Mouse (Mus musculus): ENCODE data around the gene Dgkq. TPM values are rescaled to one million over a fixed set of nuclear protein-coding genes. Genes with fewer than 3 reads are reported as not detected.

The Dgkq gene
- polyA plus RNA-seq, 1 experiment: 54.6 TPM

- no peak overlapping the region for H3K4me3 ChIP-seq (ENCODE audit: insufficient read depth, low read length)
- H3K27ac ChIP-seq (ENCODE audit: insufficient read depth, low read length): no peak overlapping the region
- H3K4me1 ChIP-seq (ENCODE audit: control insufficient read depth, insufficient read depth, low read length): peaks cover 2% of the 10 kb centered on the region; the same call in 1 of the 2 replicates
- TF ChIP-seq POLR2A (IDR thresholded peaks at IDR 0.05; ENCODE audit: extremely low read depth, insufficient read depth, low read length): no peak
- TF ChIP-seq CTCF (IDR thresholded peaks at IDR 0.05; ENCODE audit: extremely low read depth, insufficient read depth, low read length): no peak
These were observed 35.8 kb downstream of the Dgkq start for GRCm38 (mm10) chr5:108633676-108634075.

GRCm38 (mm10) chr5:108629634-108630483, 39.6 kb downstream of the Dgkq start, which contains the start of the genes Gak and Tmem175:
Gene Gak, minus strand, starts transcription at chr5:108629755.
Gene Tmem175, plus strand, starts transcription at chr5:108629770.
- TF ChIP-seq CTCF (IDR thresholded peaks at IDR 0.05; ENCODE audit: extremely low read depth, insufficient read depth, low read length) (no peak), POLR2A (IDR thresholded peaks at IDR 0.05; ENCODE audit: extremely low read depth, insufficient read depth, low read length) (peak; percentile 96)
- H3K27ac ChIP-seq (ENCODE audit: insufficient read depth, low read length): peak within 1 kb of the TSS; percentile 81
- peak within 1 kb of the TSS; percentile 82 for H3K4me3 ChIP-seq (ENCODE audit: insufficient read depth, low read length)
- peaks cover 7% of the 10 kb centered on the region; the same call in 1 of the 2 replicates for H3K4me1 ChIP-seq (ENCODE audit: control insufficient read depth, insufficient read depth, low read length)

GRCm38 (mm10) chr5:108628891-108629633, 40.4 kb downstream of the Dgkq start:
- Histone ChIP-seq H3K4me1 (ENCODE audit: control insufficient read depth, insufficient read depth, low read length) (peaks cover 7% of the 10 kb centered on the region; the same call in 1 of the 2 replicates), H3K4me3 (ENCODE audit: insufficient read depth, low read length) (peak overlapping the region; percentile 82), H3K27ac (ENCODE audit: insufficient read depth, low read length) (peak overlapping the region; percentile 81)
- no peak for TF ChIP-seq POLR2A (IDR thresholded peaks at IDR 0.05; ENCODE audit: extremely low read depth, insufficient read depth, low read length)
- no peak for TF ChIP-seq CTCF (IDR thresholded peaks at IDR 0.05; ENCODE audit: extremely low read depth, insufficient read depth, low read length)

GRCm38 (mm10) chr5:108626050-108626660, 43.3 kb downstream of the Dgkq start:
- peaks cover 13% of the 10 kb centered on the region; the same call in 1 of the 2 replicates for H3K4me1 ChIP-seq (ENCODE audit: control insufficient read depth, insufficient read depth, low read length)
- TF ChIP-seq POLR2A (IDR thresholded peaks at IDR 0.05; ENCODE audit: extremely low read depth, insufficient read depth, low read length) (no peak), CTCF (IDR thresholded peaks at IDR 0.05; ENCODE audit: extremely low read depth, insufficient read depth, low read length) (no peak)

GRCm38 (mm10) chr5:108621870-108622269, 47.6 kb downstream of the Dgkq start:
- no peak overlapping the region for H3K27ac ChIP-seq (ENCODE audit: insufficient read depth, low read length)
- no peak overlapping the region for H3K4me3 ChIP-seq (ENCODE audit: insufficient read depth, low read length)
- TF ChIP-seq POLR2A (IDR thresholded peaks at IDR 0.05; ENCODE audit: extremely low read depth, insufficient read depth, low read length) (no peak), CTCF (IDR thresholded peaks at IDR 0.05; ENCODE audit: extremely low read depth, insufficient read depth, low read length) (no peak)
- H3K4me1 ChIP-seq (ENCODE audit: control insufficient read depth, insufficient read depth, low read length): peaks cover 6% of the 10 kb centered on the region; the same call in 1 of the 2 replicates

More at GRCm38 (mm10) chr5:108626050-108626660, 43.3 kb downstream of the Dgkq start:
- Histone ChIP-seq H3K4me3 (ENCODE audit: insufficient read depth, low read length) (no peak overlapping the region), H3K27ac (ENCODE audit: insufficient read depth, low read length) (no peak overlapping the region)

GRCm38 (mm10) chr5:108610426-108610825, 59.0 kb downstream of the Dgkq start:
- no peak for TF ChIP-seq POLR2A (IDR thresholded peaks at IDR 0.05; ENCODE audit: extremely low read depth, insufficient read depth, low read length)
- no peak for TF ChIP-seq CTCF (IDR thresholded peaks at IDR 0.05; ENCODE audit: extremely low read depth, insufficient read depth, low read length)
- H3K4me3 ChIP-seq (ENCODE audit: insufficient read depth, low read length): no peak overlapping the region
- H3K27ac ChIP-seq (ENCODE audit: insufficient read depth, low read length): no peak overlapping the region
- H3K4me1 ChIP-seq (ENCODE audit: control insufficient read depth, insufficient read depth, low read length): no peaks in the 10 kb centered on the region; the same call in 1 of the 2 replicates

- no peak for TF ChIP-seq CTCF (IDR thresholded peaks at IDR 0.05; ENCODE audit: extremely low read depth, insufficient read depth, low read length)
- no peak for TF ChIP-seq POLR2A (IDR thresholded peaks at IDR 0.05; ENCODE audit: extremely low read depth, insufficient read depth, low read length)
- H3K4me3 ChIP-seq (ENCODE audit: insufficient read depth, low read length): no peak overlapping the region
These were observed 66.9 kb downstream of the Dgkq start for GRCm38 (mm10) chr5:108602537-108602936.

GRCm38 (mm10) chr5:108599923-108600322, 69.5 kb downstream of the Dgkq start:
- H3K4me3 ChIP-seq (ENCODE audit: insufficient read depth, low read length): no peak overlapping the region
- TF ChIP-seq CTCF (IDR thresholded peaks at IDR 0.05; ENCODE audit: extremely low read depth, insufficient read depth, low read length) (no peak), POLR2A (IDR thresholded peaks at IDR 0.05; ENCODE audit: extremely low read depth, insufficient read depth, low read length) (no peak)
- H3K27ac ChIP-seq (ENCODE audit: insufficient read depth, low read length): no peak overlapping the region
- peaks cover 3% of the 10 kb centered on the region; the same call in 1 of the 2 replicates for H3K4me1 ChIP-seq (ENCODE audit: control insufficient read depth, insufficient read depth, low read length)

More at GRCm38 (mm10) chr5:108602537-108602936, 66.9 kb downstream of the Dgkq start:
- H3K4me1 ChIP-seq (ENCODE audit: control insufficient read depth, insufficient read depth, low read length): peaks cover 3% of the 10 kb centered on the region; the same call in 1 of the 2 replicates
- no peak overlapping the region for H3K27ac ChIP-seq (ENCODE audit: insufficient read depth, low read length)

Other genes with a start within 250 kb of the Dgkq start
- gene Atp5k, start 235.2 kb downstream of the Dgkq start, polyA plus RNA-seq (2012; rRNA removed): 323 and 367 TPM in 2 replicates
- 1.1 TPM in 2 replicates for gene Mfsd7a, start 220.8 kb downstream of the Dgkq start, polyA plus RNA-seq (2012; rRNA removed)
- 17.1 and 18.0 TPM in 2 replicates for gene Pcgf3, start 208.4 kb downstream of the Dgkq start, polyA plus RNA-seq (2012; rRNA removed)
- gene Cplx1, start 119.6 kb downstream of the Dgkq start, polyA plus RNA-seq (2012; rRNA removed): 339 and 354 TPM in 2 replicates
- 84.9 and 86.8 TPM in 2 replicates for gene Gak, start 39.9 kb downstream of the Dgkq start, polyA plus RNA-seq (2012; rRNA removed)
- 62.8 and 67.4 TPM in 2 replicates for gene Tmem175, start 39.9 kb downstream of the Dgkq start, polyA plus RNA-seq (2012; rRNA removed)
- 24.0 and 29.1 TPM in 2 replicates for gene Idua, start 9.3 kb downstream of the Dgkq start, polyA plus RNA-seq (2012; rRNA removed)
- 1.2 and 1.4 TPM in 2 replicates for gene Slc26a1, start 5.9 kb upstream of the Dgkq start, polyA plus RNA-seq (2012; rRNA removed)
- gene Fgfrl1, start 22.7 kb upstream of the Dgkq start, polyA plus RNA-seq (2012; rRNA removed): 35.3 and 35.7 TPM in 2 replicates
- not detected in 2 replicates for gene Rnf212, start 105.3 kb upstream of the Dgkq start, polyA plus RNA-seq (2012; rRNA removed)
- not detected in 2 replicates for gene Tmed11, start 125.7 kb upstream of the Dgkq start, polyA plus RNA-seq (2012; rRNA removed)
- not detected in 2 replicates for gene Vmn2r8, start 139.2 kb upstream of the Dgkq start, polyA plus RNA-seq (2012; rRNA removed)
- not detected in 2 replicates for gene Vmn2r9, start 182.9 kb upstream of the Dgkq start, polyA plus RNA-seq (2012; rRNA removed)

All from cortical plate, adult 2 months (tissue).